Mouse (Mus musculus) limb, embryonic 10.5 days (tissue): ENCODE measurements around the gene Ksr1. TPM values are rescaled to one million over a fixed set of nuclear protein-coding genes. Genes with fewer than 3 reads are reported as not detected.

Experiments used
- DNase-seq: peaks from one replicate; pipeline ENCODE4 v3.0.0-alpha.2; 2017; ENCODE audit warnings: low spot score
- H3K27ac ChIP-seq: fragments of 300-500 bp; sonication (generic); 2 replicates; pipeline ENCODE4 v1.5.1; 2016; ENCODE audit warnings: mild to moderate bottlenecking
- H3K27me3 ChIP-seq: fragments of 300-500 bp; sonication (generic); 2 replicates; pipeline ENCODE4 v1.6.1; 2016; ENCODE audit warnings: low read depth, mild to moderate bottlenecking; ENCODE audit not compliant: poor library complexity, severe bottlenecking
- H3K36me3 ChIP-seq: fragments of 300-500 bp; sonication (generic); 2 replicates; pipeline ENCODE4 v1.6.1; 2016; ENCODE audit warnings: mild to moderate bottlenecking, moderate library complexity
- H3K4me1 ChIP-seq: fragments of 300-500 bp; sonication (generic); 2 replicates; pipeline ENCODE4 v1.6.1; 2016
- H3K4me3 ChIP-seq: fragments of 300-500 bp; sonication (generic); 2 replicates; pipeline ENCODE4 v1.5.1; 2016; ENCODE audit warnings: mild to moderate bottlenecking, moderate library complexity
- H3K9me3 ChIP-seq: fragments of 300-500 bp; sonication (generic); replicated peaks from 2 replicates; pipeline ENCODE4 v1.6.1; 2016; ENCODE audit warnings: mild to moderate bottlenecking
- WGBS: fragments of 180-500 bp; shearing (Covaris S2); methylation state at CpG from one replicate; pipeline ENCODE4 v1.1.7; 2016; 5-methylcytosine and 5-hydroxymethylcytosine counted together
- polyA plus RNA-seq: library from polyadenylated mRNA; unstranded; fragments of >200 nt; fragmentation: Nextera tagmentation; extraction: Ambion mirVana; gene quantifications from 2 replicates; pipeline ENCODE4 v1.2.1, GENCODE M21; 2016

Gene Ksr1
- polyA plus RNA-seq, 1 experiment from 2014 or later, result 1.3 TPM

- DNase-seq, result no peak
- Histone ChIP-seq H3K4me3 (no peak overlapping the region), H3K9me3 (no peaks in the 10 kb centered on the region), H3K27me3 (0 out of 2 replicates have a peak, but pooled peaks cover 6% of the 10 kb centered on the region), H3K36me3 (no peaks in the 10 kb centered on the region), H3K27ac (no peak overlapping the region), H3K4me1 (peaks cover 44% of the 10 kb centered on the region)
- WGBS, result 95% methylated on average over 2 of the region's 2 CpGs
Observed at GRCm38 (mm10) chr11:79144043-79144591, 2.1 kb downstream of the Ksr1 start.

GRCm38 (mm10) chr11:79143322-79143721 lies 2.9 kb downstream of the Ksr1 start:
- no peak overlapping the region for H3K27ac ChIP-seq
- H3K27me3 ChIP-seq, result 0 out of 2 replicates have a peak, but pooled peaks cover 6% of the 10 kb centered on the region
- H3K36me3 ChIP-seq, result no peaks in the 10 kb centered on the region
- 90% methylated on average over 3 of the region's 3 CpGs for WGBS
- no peak overlapping the region for H3K4me3 ChIP-seq
- DNase-seq, result no peak
- H3K9me3 ChIP-seq, result no peaks in the 10 kb centered on the region
- H3K4me1 ChIP-seq, result peaks cover 44% of the 10 kb centered on the region

GRCm38 (mm10) chr11:79142381-79142780 lies 3.8 kb downstream of the Ksr1 start:
- no peak for DNase-seq
- H3K36me3 ChIP-seq, result no peaks in the 10 kb centered on the region
- H3K4me3 ChIP-seq, result no peak overlapping the region
- no peak overlapping the region for H3K27ac ChIP-seq
- H3K27me3 ChIP-seq, result 0 out of 2 replicates have a peak, but pooled peaks cover 6% of the 10 kb centered on the region
- WGBS, result 94% methylated on average over 11 of the region's 11 CpGs
- H3K4me1 ChIP-seq, result peaks cover 44% of the 10 kb centered on the region
- no peaks in the 10 kb centered on the region for H3K9me3 ChIP-seq

GRCm38 (mm10) chr11:79141235-79142109 lies 4.7 kb downstream of the Ksr1 start:
- peak; percentile 36 for DNase-seq
- no peaks in the 10 kb centered on the region for H3K36me3 ChIP-seq
- H3K4me1 ChIP-seq, result peaks cover 41% of the 10 kb centered on the region
- H3K27ac ChIP-seq, result peak overlapping the region; percentile 42; the same call in 1 of the 2 replicates
- H3K9me3 ChIP-seq, result no peaks in the 10 kb centered on the region
- WGBS, result 33% methylated on average over 11 of the region's 11 CpGs
- H3K27me3 ChIP-seq, result 0 out of 2 replicates have a peak, but pooled peaks cover 6% of the 10 kb centered on the region
- 0 out of 2 replicates have a peak overlapping the region, but pooled peaks have one; percentile 6 for H3K4me3 ChIP-seq

- Histone ChIP-seq H3K36me3 (no peaks in the 10 kb centered on the region), H3K27me3 (0 out of 2 replicates have a peak, but pooled peaks cover 6% of the 10 kb centered on the region), H3K4me3 (no peak overlapping the region), H3K27ac (no peak overlapping the region), H3K4me1 (peaks cover 44% of the 10 kb centered on the region), H3K9me3 (no peaks in the 10 kb centered on the region)
- WGBS, result 88% methylated on average over 6 of the region's 6 CpGs
- no peak for DNase-seq
Observed at GRCm38 (mm10) chr11:79140511-79140888, 5.7 kb downstream of the Ksr1 start.

GRCm38 (mm10) chr11:79139878-79140510 lies 6.2 kb downstream of the Ksr1 start:
- Histone ChIP-seq H3K4me1 (peaks cover 42% of the 10 kb centered on the region), H3K4me3 (no peak overlapping the region), H3K36me3 (no peaks in the 10 kb centered on the region), H3K27me3 (0 out of 2 replicates have a peak, but pooled peaks cover 3% of the 10 kb centered on the region), H3K27ac (no peak overlapping the region), H3K9me3 (no peaks in the 10 kb centered on the region)
- DNase-seq, result no peak
- WGBS, result 89% methylated on average over 11 of the region's 11 CpGs

- H3K27ac ChIP-seq, result no peak overlapping the region
- no peak for DNase-seq
- no peaks in the 10 kb centered on the region for H3K9me3 ChIP-seq
- 91% methylated on average over 6 of the region's 6 CpGs for WGBS
- H3K4me1 ChIP-seq, result peaks cover 36% of the 10 kb centered on the region
- no peak overlapping the region for H3K4me3 ChIP-seq
- H3K36me3 ChIP-seq, result no peaks in the 10 kb centered on the region
- H3K27me3 ChIP-seq, result no peaks in the 10 kb centered on the region
Observed at GRCm38 (mm10) chr11:79138621-79139020, 7.6 kb downstream of the Ksr1 start.

GRCm38 (mm10) chr11:79137245-79137644 lies 9.0 kb downstream of the Ksr1 start:
- no peak for DNase-seq
- no peaks in the 10 kb centered on the region for H3K36me3 ChIP-seq
- no peaks in the 10 kb centered on the region for H3K27me3 ChIP-seq
- H3K4me3 ChIP-seq, result no peak overlapping the region
- H3K4me1 ChIP-seq, result peaks cover 34% of the 10 kb centered on the region
- 88% methylated on average over 5 of the region's 5 CpGs for WGBS
- H3K27ac ChIP-seq, result no peak overlapping the region
- no peaks in the 10 kb centered on the region for H3K9me3 ChIP-seq

- Histone ChIP-seq H3K4me3 (no peak overlapping the region), H3K4me1 (peaks cover 21% of the 10 kb centered on the region), H3K27ac (0 out of 2 replicates have a peak overlapping the region, but pooled peaks have one; percentile 46), H3K36me3 (no peaks in the 10 kb centered on the region), H3K27me3 (no peaks in the 10 kb centered on the region), H3K9me3 (no peaks in the 10 kb centered on the region)
- DNase-seq, result no peak
- WGBS, result 54% methylated on average over 7 of the region's 7 CpGs
Observed at GRCm38 (mm10) chr11:79135685-79136360, 10.4 kb downstream of the Ksr1 start.

- no peak for DNase-seq
- H3K4me1 ChIP-seq, result peaks cover 18% of the 10 kb centered on the region
- no peaks in the 10 kb centered on the region for H3K9me3 ChIP-seq
- H3K27me3 ChIP-seq, result no peaks in the 10 kb centered on the region
- no peaks in the 10 kb centered on the region for H3K36me3 ChIP-seq
- WGBS, result 96% methylated on average over 13 of the region's 13 CpGs
- no peak overlapping the region for H3K4me3 ChIP-seq
- H3K27ac ChIP-seq, result no peak overlapping the region
Observed at GRCm38 (mm10) chr11:79135105-79135503, 11.1 kb downstream of the Ksr1 start.

GRCm38 (mm10) chr11:79134416-79135104 lies 11.6 kb downstream of the Ksr1 start:
- WGBS, result 86% methylated on average over 13 of the region's 13 CpGs
- DNase-seq, result no peak
- no peaks in the 10 kb centered on the region for H3K27me3 ChIP-seq
- no peaks in the 10 kb centered on the region for H3K36me3 ChIP-seq
- no peak overlapping the region for H3K27ac ChIP-seq
- H3K4me3 ChIP-seq, result no peak overlapping the region
- no peaks in the 10 kb centered on the region for H3K9me3 ChIP-seq
- H3K4me1 ChIP-seq, result peaks cover 18% of the 10 kb centered on the region

- Histone ChIP-seq H3K27me3 (no peaks in the 10 kb centered on the region), H3K9me3 (no peaks in the 10 kb centered on the region), H3K27ac (no peak overlapping the region), H3K4me3 (no peak overlapping the region), H3K36me3 (no peaks in the 10 kb centered on the region), H3K4me1 (peaks cover 18% of the 10 kb centered on the region)
- WGBS, result 86% methylated on average over 9 of the region's 9 CpGs
- no peak for DNase-seq
Observed at GRCm38 (mm10) chr11:79133961-79134360, 12.2 kb downstream of the Ksr1 start.
